Mouse (Mus musculus) v-Abl transformed pro-B cells (cell line): ENCODE data around the gene Neurl2.
"Not testable (repeated sequence)": the region's sequence is repeated elsewhere in the genome, so short reads cannot be mapped to it uniquely, and the experiment has no call there.

Experiments used
- in situ Hi-C, 2 experiments: fragments of 400-800 bp; cut with MboI; formaldehyde crosslinking; loops; one replicate each; pipeline ENCODE4 v1.15.1; 2025; ENCODE audit not compliant: unreplicated experiment in 2 of 2

Gene Neurl2

DNA sequence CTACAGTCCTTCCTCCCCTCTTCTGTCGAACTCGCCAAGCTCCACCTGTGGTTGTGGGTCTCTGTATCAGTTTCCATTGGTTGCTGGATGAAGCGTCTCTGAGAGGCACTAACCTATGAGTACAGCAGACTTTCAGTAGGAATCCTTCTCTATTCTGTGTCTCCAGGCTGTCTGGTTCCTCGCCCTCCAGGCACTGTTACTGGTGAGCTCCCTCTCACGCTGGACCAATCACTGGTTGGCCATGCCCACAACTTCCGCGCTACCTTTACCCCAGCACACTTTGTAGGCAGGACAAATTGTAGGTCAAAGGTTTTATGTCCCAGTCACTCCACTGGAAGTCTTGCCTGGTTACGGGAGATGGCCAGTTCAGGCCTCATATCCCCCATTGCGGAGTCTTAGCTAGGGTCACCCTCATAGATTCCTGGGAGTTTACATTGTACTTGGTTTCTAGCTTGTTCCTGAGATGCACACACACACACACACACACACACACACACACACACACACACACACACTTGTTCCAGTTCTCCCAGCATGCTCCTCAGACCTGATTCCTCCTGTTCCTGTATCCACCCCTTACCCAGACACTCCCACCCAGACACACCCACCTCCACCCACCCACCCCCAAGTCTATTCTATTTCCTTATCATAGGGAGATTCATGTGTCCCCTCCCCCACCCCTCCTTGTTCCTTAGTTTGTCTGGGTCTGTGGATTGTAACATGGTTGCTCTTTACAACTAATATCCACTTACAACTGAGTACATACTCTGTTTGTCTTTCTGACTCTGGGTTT, 26.6 kb upstream of the Neurl2 start:
- in situ Hi-C loops, result no loop called here

DNA sequence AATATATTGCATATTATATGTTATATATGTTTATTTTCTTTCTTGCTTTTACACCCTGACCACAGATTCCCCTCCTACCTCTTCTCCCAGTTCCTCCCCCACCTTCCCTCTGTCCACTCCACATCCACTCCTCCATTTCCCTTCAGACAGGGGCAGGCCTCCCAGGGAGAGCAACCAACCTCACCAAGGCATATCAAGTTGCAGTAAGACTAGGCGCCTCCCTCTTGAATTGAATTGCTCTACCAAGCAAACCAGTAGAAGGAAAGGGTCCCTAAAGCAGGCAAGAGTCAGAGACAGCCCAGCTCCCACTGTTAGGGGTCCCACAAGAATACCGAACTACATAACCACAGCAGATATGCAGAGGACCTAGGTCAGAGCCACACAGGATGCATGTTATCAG, 25.9 kb upstream of the Neurl2 start:
- in situ Hi-C loops, result no loop called here

DNA sequence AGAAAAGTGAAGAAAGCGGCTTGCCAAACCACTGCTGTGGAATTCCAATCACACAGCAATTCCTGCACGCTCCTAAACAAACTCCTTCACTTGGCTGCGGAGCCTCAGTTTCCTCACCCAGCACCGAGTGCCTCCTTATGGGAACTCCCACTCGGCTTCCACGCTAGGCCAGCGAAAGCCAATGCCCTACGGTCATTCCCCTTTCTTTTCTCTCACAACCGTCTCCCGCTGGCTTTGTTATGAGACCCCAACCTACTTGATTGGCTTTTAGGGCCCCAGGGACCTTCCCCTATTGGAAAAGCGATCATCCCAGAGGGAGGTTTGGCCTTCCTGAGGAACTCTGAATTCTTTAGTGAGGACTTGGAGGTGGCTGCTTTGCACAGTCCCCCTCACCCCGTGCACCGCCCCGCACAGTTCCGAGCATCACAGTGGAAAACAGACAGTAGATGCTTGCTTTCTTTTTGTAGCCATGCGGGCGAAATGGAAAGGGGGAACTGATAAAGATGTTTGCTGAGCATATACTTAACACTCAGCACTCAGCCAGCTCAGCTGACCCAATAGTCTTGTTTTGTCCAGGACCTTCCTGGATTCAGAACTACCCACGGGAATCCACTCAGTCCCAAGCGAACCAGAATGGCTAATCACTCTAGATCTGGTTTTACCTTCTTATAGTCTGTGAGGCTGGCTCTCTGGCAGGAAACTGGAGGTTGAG, 24.7 kb upstream of the Neurl2 start:
- in situ Hi-C loops, result no loop called here

DNA sequence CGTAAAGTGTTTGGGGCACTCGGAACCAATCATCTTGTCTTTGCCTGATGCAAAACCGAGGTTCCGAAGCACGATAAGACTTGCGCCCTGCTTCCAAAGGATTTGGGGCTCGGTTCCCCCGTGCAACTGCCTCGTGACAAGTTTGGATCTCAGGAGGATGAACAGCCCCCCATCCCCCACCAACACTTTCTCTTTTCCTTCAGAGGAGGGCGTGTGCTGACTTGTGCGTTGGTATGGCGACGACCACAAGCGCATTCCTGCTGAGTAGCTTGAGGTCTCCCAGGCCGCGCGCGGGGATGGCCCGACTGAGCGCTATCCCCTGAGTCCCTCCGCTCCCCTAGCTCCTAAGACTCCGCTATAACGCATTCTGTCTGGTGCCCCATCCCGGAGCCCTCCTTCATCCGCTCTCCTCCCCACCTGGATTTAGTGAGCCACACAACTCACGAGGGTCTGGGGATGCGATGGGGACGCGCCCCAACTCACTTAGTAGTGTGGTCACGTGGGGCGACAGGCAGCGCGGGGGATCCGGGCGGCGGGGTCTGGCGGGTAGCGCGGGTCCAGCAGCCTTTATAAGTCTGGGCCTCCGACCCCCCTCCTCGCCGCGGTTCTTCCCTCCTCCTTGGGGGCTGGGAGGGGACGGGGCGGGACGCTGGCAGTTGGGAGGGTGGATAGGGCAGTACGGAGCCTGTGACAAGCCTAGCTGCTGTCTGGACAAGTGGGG, 24.0 kb upstream of the Neurl2 start, which contains the start of gene Pltp:
Gene Pltp (minus strand): TSS at position 611 of the 721 bp plus-strand sequence.
- in situ Hi-C loops, result no loop called here

DNA sequence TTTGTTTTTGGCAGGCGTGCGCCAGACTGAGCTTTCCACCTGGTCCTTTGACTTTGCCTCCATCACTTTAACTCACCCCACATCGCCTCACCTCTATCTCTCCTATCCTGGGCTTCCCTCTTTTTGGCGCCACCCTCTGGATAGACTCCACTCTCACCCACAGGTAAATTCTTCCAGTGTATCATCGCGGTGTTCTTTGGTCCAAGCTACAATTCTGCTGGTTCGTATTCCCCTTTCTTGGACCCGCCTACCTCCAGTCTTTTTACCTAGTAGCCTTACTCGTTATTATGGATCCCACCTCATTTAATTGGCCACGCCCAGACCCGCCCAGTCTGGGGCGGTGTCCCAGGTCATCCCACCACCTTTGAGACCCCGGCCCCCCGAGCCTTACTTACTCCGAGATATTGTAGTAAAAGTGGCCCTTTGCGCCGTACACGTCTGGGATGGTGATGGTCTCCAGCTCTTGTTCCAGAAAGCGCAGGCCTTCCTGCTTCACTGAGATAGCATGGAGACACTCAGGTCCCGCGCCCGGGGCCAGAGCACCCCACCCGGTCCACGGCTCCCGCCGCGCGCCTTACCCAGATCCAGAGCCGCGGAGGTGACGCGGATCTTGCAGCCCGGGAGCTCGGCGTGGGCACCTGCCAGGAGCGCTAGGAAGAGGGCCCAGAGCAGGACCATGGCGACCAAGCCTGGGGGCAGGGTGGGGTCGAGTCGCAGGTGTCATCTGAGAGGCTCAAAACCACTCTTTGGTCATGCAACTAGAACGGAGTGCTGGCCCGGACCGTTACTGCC, 23.2 kb upstream of the Neurl2 start:
- in situ Hi-C loops, result no loop called here

DNA sequence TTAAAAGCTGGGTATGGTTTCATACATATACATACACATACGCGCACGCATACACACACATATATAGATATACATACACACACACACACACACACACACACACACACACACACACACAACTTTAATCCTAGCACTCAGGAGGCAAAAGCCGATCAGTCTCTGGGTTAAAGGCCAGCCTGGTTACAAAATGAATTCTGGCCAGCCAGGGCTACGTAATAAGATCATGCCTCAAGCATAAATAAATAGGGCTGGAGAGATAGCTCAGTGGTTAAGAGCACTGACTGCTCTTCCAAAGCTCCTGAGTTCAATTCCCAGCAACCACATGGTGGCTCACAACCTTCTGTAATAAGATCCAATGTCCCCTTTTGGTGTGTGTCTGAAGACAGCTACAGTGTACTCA, 22.3 kb upstream of the Neurl2 start:
- in situ Hi-C loops, result not testable (repeated sequence)

DNA sequence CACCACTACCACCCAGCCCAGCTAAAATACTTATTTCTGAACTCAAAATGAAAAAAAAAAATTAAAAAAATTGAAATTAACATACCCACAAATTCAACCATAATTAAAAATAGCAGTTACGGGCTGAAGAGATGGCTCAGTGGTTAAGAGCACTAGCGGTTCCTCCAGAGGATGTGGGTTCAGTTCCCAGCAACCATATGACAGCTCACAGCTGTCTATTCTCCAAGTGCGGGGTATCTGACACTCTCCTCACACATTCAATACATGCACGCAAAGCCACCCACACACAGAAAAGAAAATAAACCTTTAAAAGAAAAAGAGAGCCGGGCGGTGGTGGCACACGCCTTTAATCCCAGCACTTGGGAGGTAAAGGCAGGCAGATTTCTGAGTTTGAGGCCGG, 16.8 kb upstream of the Neurl2 start:
- in situ Hi-C loops, result no loop called here

DNA sequence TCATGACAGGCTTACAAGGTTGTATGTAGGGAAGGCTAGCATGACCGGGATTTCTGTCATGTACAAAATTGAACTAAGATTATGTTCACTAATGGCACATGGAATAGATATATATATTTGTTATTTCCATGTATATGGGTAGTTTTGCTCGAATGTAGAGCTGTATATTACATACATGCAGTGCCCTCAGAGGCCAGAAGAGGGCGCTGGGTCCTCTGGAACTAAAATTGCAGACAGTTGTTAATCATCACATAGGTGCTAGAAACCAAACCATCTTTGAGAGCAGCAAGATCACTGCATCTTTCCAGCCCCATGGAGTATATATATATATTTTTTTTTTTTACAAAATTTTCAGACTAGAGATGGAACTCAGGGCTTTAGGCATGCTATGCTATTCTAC, 12.5 kb upstream of the Neurl2 start:
- in situ Hi-C loops, result no loop called here

DNA sequence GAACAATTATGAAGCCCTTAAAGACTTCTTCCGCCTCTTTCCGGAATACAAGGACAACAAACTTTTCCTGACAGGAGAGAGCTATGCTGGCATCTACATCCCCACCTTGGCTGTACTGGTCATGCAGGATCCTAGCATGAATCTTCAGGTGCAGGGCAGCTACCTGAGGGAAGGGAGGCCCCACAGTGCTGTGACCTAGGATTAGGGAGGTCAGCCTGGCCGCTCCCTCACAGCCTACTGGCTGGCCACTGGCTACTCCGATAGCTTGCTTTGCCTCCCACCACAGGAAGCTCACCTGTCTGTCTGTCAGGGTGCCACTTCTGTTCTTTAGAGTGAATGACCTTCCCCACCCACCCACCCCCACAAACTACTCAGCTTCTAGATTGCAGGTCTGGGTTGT, 1.9 kb upstream of the Neurl2 start:
- in situ Hi-C loops, result no loop called here

DNA sequence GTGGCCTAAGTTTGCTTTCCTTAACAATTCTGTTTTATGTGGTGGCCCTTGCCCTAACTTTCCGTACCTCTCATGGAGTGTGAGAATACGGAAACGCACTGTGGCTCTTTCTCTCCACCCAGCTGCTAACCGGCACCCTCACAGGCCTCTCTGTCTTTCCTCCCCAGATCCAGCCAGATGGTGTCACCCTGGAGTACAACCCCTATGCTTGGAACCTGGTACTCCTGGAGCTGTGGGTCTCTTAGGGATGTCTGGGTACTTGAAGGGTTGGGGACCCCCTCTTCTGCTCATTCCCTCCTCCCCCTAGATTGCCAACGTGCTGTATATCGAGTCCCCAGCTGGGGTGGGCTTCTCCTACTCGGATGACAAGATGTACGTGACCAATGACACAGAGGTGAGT, 1.3 kb upstream of the Neurl2 start:
- in situ Hi-C loops, result loop anchor here (5.0 kb wide), 4 partner anchors 38 to 78 kb away; partner anchors contain the start of genes Pcif1 (in 1 of the 2) and Zfp335 (in 1 of the 2)

DNA sequence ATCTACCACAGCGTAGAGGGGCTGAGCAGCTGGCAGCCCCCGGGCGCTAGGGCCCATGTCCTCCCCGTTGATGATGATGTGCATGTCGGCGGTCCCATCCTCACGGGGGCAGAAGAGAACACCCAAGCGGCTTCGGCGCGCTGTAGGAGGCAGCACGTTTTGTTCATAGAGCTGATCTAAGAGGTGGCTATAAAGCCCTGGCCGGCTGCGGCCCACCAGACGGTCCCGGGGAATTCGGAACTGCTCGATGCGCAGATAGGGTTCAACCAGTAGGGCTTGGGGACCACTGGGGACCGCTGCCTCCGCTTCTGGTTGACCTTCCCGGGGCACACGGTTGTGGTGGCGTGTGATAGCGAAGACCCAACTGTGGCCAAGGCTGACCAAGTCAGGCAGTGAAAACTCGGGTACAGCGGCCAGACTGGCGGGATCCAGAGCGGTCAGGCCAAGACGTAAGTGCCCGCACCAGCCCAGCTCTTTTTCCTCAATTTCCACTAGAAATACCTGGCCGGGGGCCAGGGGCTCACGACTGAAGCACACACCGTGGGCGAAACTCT, 431 bp downstream of the Neurl2 start, which contains the start of gene Ctsa:
Gene Ctsa (plus strand): TSS at position 126 of the 554 bp plus-strand sequence.
- in situ Hi-C loops, result loop anchor here (5.0 kb wide), 4 partner anchors 39 to 79 kb away; partner anchors contain the start of genes Pcif1 (in 1 of the 2) and Zfp335 (in 1 of the 2)

DNA sequence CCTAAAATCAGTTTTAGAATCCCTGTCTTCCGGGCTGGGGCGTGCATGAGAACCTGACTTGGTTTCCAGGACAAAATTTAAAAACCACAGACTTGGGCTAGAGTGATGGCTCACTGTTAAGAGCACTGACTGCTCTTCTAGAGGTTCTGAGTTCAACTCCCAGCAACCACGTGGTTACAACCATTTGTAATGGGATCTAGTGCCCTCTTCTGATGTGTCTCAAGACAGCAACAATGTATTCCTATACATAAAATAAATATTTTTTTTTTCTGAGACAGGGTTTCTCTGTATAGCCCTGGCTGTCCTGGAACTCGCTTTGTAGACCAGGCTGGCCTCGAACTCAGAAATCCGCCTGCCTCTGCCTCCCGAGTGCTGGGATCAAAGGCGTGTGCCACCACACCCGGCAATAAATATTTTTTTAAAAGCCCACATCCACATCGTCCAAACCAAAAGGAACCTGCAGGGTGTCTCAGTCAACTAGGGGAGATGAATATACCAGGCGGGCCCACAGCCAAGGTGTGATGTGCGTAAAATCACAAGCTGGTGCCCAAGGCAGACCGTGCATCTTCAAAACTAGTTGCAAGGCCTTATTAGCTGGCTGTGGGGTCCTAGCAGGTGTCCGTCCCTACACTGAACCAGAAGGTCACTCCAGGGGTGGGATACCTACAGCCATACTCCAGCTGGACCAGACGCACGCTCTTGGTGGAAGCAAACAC, 1.1 kb downstream of the Neurl2 start:
- in situ Hi-C loops, result loop anchor here (5.0 kb wide), 4 partner anchors 40 to 80 kb away; partner anchors contain the start of genes Pcif1 (in 1 of the 2) and Zfp335 (in 1 of the 2)

DNA sequence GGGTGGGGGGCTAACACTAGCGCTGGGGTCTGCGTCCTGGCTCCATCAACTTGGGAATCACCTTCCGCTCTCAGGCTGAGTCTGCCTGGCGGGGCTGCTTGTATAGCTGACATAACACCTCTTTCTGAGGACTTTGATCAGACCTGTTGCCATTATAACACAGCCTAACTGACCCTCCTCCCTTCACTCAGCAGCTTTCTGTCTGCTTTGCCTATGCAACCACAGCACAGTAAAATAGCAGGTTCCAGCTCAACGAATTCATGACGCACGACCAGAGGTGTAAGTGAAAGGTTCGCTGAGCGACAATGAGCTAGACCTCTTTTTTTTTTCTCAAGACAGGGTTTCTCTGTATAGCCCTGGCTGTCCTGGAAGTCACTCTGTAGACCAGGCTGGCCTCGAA, 2.2 kb downstream of the Neurl2 start:
- in situ Hi-C loops, result loop anchor here (5.0 kb wide), 4 partner anchors 41 to 81 kb away; partner anchors contain the start of genes Pcif1 (in 1 of the 2) and Zfp335 (in 1 of the 2)

DNA sequence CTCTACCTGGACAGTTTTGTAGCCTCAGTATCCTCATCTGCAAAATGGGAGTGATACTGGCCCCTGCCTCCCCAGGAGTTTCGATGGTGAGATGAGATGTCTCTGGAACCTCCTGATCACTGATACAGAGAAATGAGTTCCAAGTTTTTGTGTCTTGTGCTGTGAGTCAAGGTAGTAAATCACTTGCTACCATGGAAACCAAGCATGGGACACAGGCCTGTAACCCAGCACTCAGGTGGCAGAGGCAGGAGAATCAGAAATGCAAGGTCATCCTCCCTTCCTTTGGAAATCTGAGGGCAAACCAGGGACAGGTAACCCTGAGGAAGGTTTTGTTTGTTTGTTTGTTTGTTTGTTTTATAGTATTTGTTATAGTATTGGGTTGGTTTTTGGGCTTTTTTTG, 4.2 kb downstream of the Neurl2 start:
- in situ Hi-C loops, result no loop called here

DNA sequence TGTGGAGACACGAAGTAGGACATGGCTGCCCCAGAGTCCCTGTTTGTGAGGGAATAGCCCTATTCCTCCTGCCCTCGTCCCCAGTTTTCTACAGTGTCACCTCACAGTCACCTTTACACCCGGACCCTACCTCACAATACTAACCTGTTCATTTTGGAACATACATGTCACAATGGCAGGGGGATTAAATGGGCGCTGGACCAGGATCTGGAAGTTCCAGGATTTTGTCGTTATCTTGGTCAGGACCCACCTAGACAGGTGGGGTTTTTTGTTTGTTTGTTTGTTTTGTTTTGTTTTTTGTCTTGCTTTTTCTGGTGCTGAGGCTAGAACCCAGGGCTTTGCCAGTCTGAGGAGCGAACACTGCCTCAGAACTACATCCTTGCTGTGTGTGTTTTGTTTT, 4.8 kb downstream of the Neurl2 start, which contains the start of gene Spata25:
Gene Spata25 (minus strand): TSS at position 101 of the 400 bp plus-strand sequence.
- in situ Hi-C loops, result no loop called here

DNA sequence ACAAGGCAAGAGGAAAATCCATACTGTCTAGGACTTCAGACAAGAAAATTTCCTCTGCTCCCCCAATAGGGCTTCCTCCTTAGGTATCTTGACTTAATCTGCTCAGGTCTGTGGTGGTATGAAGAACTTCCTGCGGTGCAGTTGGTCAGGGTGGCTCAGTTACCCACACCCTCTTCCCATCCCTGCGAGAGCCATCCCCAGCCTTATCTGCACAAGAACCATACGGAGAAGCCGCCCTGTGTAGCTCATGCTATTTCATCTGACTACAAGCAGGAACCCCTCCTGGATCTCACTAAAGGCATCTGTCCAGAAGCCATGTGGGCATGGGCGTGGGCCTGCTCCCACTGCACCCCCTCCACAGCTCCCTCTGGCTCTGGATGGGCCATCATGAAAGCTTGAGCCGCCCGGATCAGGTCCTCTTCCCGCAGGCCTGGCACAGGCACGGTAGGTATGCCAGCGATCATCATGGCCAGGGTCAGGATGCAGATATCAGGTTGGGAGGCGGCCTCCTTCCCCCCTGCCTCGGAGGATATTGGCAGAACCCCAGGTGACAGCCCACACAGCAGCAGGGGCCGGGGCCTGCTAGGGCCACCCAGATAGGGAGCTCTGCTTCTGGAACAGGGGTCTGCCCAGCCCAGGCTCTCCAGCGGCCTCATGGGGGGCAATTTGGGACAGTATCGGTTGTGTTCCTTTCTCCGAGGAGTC, 6.0 kb downstream of the Neurl2 start:
- in situ Hi-C loops, result no loop called here

DNA sequence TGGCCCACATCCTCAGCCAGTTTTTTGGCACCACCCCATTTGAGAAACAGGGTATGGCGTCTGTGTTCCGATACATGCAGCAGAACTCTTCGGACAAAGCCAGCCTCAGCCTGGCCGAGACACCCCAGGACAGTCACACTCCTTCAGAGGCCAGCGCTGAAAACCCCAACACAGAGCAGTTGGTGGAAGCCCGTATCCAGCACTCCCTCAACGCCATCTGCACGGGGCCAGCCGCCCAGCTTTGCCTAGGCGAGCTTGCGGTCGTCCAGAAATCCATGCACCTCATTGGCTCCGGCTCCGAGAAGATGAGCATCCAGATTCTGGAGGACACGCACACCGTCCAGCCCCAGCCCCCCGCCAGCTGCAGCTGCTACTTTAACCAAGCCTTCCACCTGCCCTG, 7.7 kb downstream of the Neurl2 start:
- in situ Hi-C loops, result no loop called here

DNA sequence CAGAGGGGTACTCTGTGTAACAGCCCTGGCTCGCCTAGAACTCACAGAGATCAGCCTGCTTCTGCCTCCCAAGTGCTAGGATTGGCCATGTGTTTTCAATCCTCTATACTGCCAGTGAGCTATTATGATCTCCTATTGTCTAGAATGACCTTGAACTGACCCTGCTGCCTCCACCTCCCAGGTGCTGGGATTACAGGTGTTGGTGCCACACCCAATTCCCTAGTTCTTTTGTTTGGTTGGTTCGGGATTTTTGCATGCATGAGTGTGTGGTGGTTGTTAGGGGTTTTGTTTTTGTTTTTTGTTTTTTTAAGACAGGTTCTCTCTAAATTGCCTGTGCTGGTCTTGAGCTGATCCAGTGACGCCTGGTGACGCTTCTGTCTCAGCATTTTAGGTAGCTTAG, 9.3 kb downstream of the Neurl2 start:
- in situ Hi-C loops, result no loop called here
